Mouse (Mus musculus) stomach, embryonic 15.5 days (tissue): ENCODE measurements at regions not wholly inside any gene's neighbourhood (a gene's known extent, or its start where the extent isn't known, plus 50 kb on each side); places are given as distances from the start of the nearest gene placed in this dataset.
"Not testable (repeated sequence)": the region's sequence is repeated elsewhere in the genome, so short reads cannot be mapped to it uniquely, and the experiment has no call there.

Experiments
- ATAC-seq: fragments of 200-750 bp; cut with Nextera tagmentation; 2 replicates; pipeline ENCODE4 v1.8.0; 2017; ENCODE audit warnings: low read depth, moderate number of reproducible peaks, moderate TSS enrichment; ENCODE audit not compliant: insufficient read depth, low FRiP score
- H3K27ac ChIP-seq: fragments of 300-500 bp; sonication (generic); 2 replicates; pipeline ENCODE4 v1.5.1; 2015; ENCODE audit warnings: mild to moderate bottlenecking, inconsistent platforms
- H3K27me3 ChIP-seq: fragments of 300-500 bp; sonication (generic); replicated peaks from 2 replicates; pipeline ENCODE4 v1.6.1; 2015; ENCODE audit warnings: inconsistent platforms
- H3K36me3 ChIP-seq: fragments of 300-500 bp; sonication (generic); 2 replicates; pipeline ENCODE4 v1.6.1; 2015; ENCODE audit warnings: inconsistent platforms
- H3K4me1 ChIP-seq: fragments of 300-500 bp; sonication (generic); 2 replicates; pipeline ENCODE4 v1.6.1; 2015; ENCODE audit warnings: inconsistent platforms
- H3K4me2 ChIP-seq: fragments of 300-500 bp; sonication (generic); 2 replicates; pipeline ENCODE4 v1.6.1; 2015; ENCODE audit warnings: mild to moderate bottlenecking, inconsistent platforms
- H3K4me3 ChIP-seq: fragments of 300-500 bp; sonication (generic); replicated peaks from 2 replicates; pipeline ENCODE4 v1.5.1; 2015; ENCODE audit warnings: inconsistent platforms
- H3K9ac ChIP-seq: fragments of 300-500 bp; sonication (generic); 2 replicates; pipeline ENCODE4 v1.6.1; 2015; ENCODE audit warnings: inconsistent platforms
- H3K9me3 ChIP-seq: fragments of 300-500 bp; sonication (generic); 2 replicates; pipeline ENCODE4 v1.6.1; 2016; ENCODE audit warnings: inconsistent platforms
- WGBS: fragments of 180-500 bp; shearing (Covaris S2); methylation state at CpG from one replicate; pipeline ENCODE4 v1.1.7; 2015; 5-methylcytosine and 5-hydroxymethylcytosine counted together

- ATAC-seq, result no peak
- Histone ChIP-seq H3K4me3 (no peak overlapping the region), H3K36me3 (no peaks in the 10 kb centered on the region), H3K9me3 (no peaks in the 10 kb centered on the region), H3K9ac (no peak overlapping the region), H3K4me2 (no peak overlapping the region), H3K27ac (no peak overlapping the region), H3K4me1 (no peaks in the 10 kb centered on the region), H3K27me3 (no peaks in the 10 kb centered on the region)
Measured at GRCm38 (mm10) chr6:70517932-70518331, 274.1 kb downstream of the Rpia start.

DNA sequence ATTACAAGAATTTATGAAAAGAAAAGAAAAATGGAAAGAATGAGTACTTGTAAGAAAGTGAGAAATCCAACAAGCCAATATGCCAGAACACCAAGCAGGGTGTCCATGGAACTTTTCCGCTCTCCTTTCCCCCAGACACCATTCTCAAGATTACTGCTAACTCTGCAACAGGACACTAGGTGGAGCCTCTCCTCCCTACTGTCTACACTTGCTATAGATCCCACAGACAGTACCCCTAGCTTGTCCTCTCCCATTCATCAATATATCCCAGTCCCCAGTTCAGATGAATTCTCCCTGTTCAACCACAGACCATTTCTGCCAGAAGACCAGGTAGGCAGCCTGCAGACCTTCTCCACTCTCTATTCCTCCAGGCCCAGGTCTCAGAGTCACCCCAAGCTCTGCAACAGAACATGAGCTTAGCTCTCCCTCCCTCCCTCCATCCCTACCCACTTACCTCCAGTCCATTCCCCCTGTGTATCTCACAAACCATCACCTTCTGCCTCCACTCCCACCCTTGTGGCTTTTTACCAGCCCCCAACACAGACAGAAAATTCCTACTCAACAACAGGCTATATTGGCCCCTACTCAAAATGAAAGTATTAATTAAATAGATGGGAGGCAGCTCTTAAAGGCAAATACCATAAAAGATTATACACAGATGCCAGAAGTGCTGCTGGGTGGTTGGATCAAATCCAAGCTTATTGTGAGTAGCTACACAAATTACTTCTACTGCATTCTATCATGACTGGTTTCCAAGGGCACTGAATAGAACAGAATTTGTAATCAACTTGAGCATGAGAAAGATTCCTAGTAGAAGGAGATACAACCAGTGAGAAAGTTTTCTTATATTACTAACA lies 323.2 kb downstream of the Rpia start:
- no peak overlapping the region for H3K27ac ChIP-seq
- no peaks in the 10 kb centered on the region for H3K4me1 ChIP-seq
- no peak overlapping the region for H3K9ac ChIP-seq
- no peak for ATAC-seq
- H3K27me3 ChIP-seq, result no peaks in the 10 kb centered on the region
- H3K4me2 ChIP-seq, result no peak overlapping the region
- no peak overlapping the region for H3K4me3 ChIP-seq
- 74% methylated on average over 1 of the region's 1 CpGs for WGBS
- no peaks in the 10 kb centered on the region for H3K36me3 ChIP-seq
- H3K9me3 ChIP-seq, result no peaks in the 10 kb centered on the region

DNA sequence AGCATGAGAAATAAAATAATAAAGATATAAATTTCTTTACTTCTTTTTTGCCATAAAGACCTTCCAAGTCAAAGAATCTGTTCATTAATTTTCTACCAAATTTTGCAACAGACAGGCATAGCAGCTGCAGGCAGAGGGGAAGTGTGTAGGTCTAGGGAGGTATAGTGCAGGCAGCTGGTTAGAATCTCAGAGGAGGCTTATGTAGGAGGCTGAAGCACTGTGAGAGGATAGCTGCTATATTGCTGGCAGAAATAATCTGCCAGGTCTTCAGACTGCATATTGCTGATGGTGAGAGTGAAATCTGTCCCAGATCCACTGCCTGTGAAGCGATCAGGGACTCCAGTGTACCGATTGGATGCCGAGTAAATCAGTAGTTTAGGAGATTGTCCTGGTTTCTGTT lies 334.8 kb downstream of the Rpia start:
- no peaks in the 10 kb centered on the region for H3K36me3 ChIP-seq
- H3K9ac ChIP-seq, result no peak overlapping the region
- no peak overlapping the region for H3K27ac ChIP-seq
- WGBS, result 90% methylated on average over 3 of the region's 3 CpGs
- no peaks in the 10 kb centered on the region for H3K9me3 ChIP-seq
- no peak overlapping the region for H3K4me3 ChIP-seq
- no peak for ATAC-seq
- H3K4me1 ChIP-seq, result no peaks in the 10 kb centered on the region
- H3K4me2 ChIP-seq, result no peak overlapping the region
- no peaks in the 10 kb centered on the region for H3K27me3 ChIP-seq

DNA sequence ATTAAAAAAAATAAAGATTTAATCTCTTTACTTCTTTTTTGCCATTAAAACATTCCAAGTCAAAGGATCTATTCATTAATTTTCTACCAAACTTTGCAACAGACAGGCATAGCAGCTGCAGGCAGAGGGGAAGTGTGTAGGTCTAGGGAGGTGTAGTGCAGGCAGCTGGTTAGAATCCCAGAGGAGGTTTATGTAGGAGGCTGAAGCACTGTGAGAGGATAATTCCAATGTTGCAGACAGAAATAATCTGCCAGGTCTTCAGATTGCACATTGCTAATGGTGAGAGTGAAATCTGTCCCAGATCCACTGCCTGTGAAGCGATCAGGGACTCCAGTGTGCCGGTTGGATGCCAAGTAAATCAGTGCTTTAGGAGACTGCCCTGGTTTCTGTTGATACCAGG lies 357.3 kb downstream of the Rpia start:
- H3K27ac ChIP-seq, H3K4me2 ChIP-seq, H3K36me3 ChIP-seq, H3K9me3 ChIP-seq, ATAC-seq, H3K4me3 ChIP-seq, H3K4me1 ChIP-seq, H3K27me3 ChIP-seq, H3K9ac ChIP-seq: not testable (repeated sequence)
- WGBS, result 84% methylated on average over 2 of the region's 2 CpGs

DNA sequence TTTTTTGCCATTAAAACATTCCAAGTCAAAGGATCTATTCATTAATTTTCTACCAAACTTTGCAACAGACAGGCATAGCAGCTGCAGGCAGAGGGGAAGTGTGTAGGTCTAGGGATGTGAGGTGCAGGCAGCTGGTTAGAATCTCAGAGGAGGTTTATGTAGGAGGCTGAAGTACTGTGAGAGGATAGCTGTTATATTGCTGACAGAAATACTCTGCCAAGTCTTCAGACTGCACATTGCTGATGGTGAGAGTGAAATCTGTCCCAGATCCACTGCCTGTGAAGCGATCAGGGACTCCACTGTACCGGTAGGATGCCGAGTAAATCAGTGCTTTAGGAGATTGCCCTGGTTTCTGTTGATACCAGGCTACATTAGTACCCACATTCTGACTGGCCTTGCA lies 385.7 kb downstream of the Rpia start:
- not testable (repeated sequence) for H3K4me1 ChIP-seq, H3K9ac ChIP-seq, H3K27me3 ChIP-seq, H3K27ac ChIP-seq, H3K36me3 ChIP-seq, H3K4me3 ChIP-seq, H3K9me3 ChIP-seq, H3K4me2 ChIP-seq, ATAC-seq
- WGBS, result 88% methylated on average over 3 of the region's 3 CpGs

DNA sequence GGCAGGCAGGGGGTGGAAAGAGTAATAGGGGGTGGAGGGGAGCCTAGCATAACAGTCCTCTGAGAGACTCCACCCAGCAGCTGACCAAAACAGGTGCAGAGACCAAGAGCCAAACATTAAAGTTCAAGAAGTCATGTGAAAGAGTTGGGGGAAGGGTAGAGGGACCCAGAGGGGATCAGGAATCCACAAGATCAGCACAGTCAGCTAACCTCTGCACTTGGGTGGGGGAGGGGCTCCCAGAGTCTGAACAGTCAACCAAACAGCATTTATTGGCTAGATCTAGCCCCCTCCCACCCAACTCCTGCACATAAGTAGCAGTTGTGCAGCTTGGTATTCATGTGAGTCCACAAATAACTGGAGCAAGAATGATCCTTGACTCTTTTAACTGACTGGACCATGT lies 402.2 kb downstream of the Rpia start:
- not testable (repeated sequence) for H3K27ac ChIP-seq, ATAC-seq, H3K4me3 ChIP-seq, H3K4me2 ChIP-seq, H3K9me3 ChIP-seq, H3K9ac ChIP-seq, H3K4me1 ChIP-seq, H3K27me3 ChIP-seq, H3K36me3 ChIP-seq

DNA sequence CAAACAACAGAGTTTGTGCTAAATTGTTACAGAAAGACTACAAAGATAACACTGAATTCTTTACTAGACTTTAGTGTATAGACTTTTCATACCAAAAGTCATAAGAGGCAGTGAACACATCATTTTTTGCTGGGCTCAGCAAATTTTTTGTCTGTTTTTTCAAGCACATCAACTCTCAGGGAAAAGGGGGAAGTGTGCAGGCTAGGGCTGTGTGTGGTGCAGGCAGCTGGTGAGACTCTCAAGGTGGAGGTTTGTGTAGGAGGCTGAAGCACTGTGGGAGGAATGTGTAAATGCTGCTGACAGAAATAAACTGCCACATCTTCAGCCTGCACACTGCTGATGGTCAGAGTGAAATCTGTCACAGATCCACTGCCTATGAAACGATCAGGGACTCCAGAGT lies 405.6 kb downstream of the Rpia start:
- ATAC-seq, H3K4me1 ChIP-seq, H3K27me3 ChIP-seq, H3K4me3 ChIP-seq, H3K9me3 ChIP-seq, H3K4me2 ChIP-seq, H3K27ac ChIP-seq, H3K9ac ChIP-seq, H3K36me3 ChIP-seq: not testable (repeated sequence)
- no CpG with 5 or more reads among the region's 1 CpGs for WGBS

DNA sequence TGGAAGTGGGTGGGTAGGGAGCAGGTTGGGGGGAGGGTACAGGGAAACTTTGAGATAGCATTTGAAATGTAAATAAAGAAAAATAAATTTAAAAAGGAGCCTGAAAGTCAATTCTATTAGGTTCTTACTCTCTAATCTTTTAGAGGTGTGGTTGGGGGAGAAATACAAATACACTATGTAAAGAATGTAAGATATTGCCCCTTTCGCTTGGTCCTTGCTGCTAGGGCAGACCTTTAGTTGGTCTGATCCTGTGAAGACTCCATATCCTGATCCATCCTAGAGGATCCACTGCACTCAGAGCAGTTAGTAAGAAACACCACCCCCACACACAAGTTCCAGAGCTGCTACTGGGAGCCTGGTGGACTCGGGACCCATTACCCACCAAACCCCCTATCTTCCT lies 412.7 kb downstream of the Rpia start:
- not testable (repeated sequence) for H3K36me3 ChIP-seq, H3K4me1 ChIP-seq, H3K4me2 ChIP-seq, H3K9ac ChIP-seq, H3K9me3 ChIP-seq, H3K27ac ChIP-seq, H3K4me3 ChIP-seq, H3K27me3 ChIP-seq
- WGBS, result 73% methylated on average over 2 of the region's 2 CpGs
- ATAC-seq, result peak; percentile 85

DNA sequence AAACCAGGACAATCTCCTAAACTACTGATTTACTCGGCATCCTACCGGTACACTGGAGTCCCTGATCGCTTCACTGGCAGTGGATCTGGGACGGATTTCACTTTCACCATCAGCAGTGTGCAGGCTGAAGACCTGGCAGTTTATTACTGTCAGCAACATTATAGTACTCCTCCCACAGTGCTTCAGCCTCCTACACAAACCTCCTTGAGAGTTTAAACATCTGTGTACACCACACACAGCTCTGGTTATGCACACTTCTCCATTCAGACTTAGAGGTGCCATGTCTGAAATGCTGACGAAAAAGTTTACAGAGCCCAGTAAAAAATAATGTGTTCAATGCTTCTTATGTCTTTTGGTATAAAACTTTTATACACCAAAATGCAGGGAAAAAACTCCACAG lies 420.2 kb downstream of the Rpia start:
- not testable (repeated sequence) for H3K4me2 ChIP-seq, H3K9me3 ChIP-seq, H3K4me3 ChIP-seq, H3K4me1 ChIP-seq, H3K36me3 ChIP-seq, H3K27ac ChIP-seq, H3K9ac ChIP-seq, H3K27me3 ChIP-seq, ATAC-seq
- 78% methylated on average over 5 of the region's 5 CpGs for WGBS

DNA sequence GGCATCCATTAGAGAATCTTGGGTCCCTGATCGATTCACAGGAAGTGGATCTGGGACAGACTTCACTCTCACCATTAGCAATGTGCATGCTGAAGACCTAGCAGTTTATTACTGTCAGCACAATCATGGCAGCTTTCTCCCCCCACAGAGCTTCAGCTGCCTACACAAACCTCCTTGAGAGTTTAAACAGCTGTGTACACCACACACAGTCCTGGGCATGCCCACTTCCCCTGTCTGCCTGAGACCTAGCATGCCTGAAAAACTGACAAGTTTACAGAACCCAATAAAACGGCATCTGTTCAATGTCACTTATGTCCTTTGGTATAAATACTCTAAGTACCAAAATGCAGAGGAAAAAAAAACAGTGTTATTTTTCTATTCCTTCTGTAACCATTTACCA lies 435.7 kb downstream of the Rpia start:
- peak; percentile 72; the same call in 1 of the 2 replicates for ATAC-seq
- Histone ChIP-seq H3K4me2 (no peak overlapping the region), H3K4me3 (no peak overlapping the region), H3K36me3 (no peaks in the 10 kb centered on the region), H3K9me3 (no peaks in the 10 kb centered on the region), H3K27ac (no peak overlapping the region), H3K9ac (no peak overlapping the region), H3K4me1 (no peaks in the 10 kb centered on the region), H3K27me3 (no peaks in the 10 kb centered on the region)
- 19% methylated on average over 2 of the region's 2 CpGs for WGBS

DNA sequence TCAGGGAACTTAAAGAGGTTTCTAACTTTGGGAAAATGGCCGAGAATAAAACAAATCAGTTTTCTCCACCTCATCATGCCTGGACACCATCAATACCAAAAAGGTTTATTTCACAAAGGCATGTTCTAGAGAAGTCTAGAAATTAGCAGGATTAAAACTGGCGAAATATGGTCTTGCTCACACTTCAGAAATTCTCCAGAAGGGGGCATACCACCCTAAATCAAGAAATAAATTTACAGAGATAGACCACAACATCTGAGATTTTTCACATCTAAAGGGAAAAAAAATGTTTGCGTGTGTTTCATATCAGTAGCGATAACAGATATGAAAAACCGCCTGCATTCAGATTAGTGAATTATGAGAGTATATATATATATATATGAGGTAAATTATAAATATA lies 449.9 kb downstream of the Rpia start:
- Histone ChIP-seq H3K27me3 (no peaks in the 10 kb centered on the region), H3K9me3 (no peaks in the 10 kb centered on the region), H3K4me1 (no peaks in the 10 kb centered on the region), H3K36me3 (no peaks in the 10 kb centered on the region), H3K4me3 (no peak overlapping the region), H3K27ac (no peak overlapping the region), H3K4me2 (no peak overlapping the region), H3K9ac (no peak overlapping the region)
- WGBS, result 67% methylated on average over 5 of the region's 5 CpGs
- ATAC-seq, result no peak

- H3K9ac ChIP-seq, ATAC-seq, H3K27me3 ChIP-seq, H3K4me2 ChIP-seq, H3K36me3 ChIP-seq, H3K27ac ChIP-seq, H3K9me3 ChIP-seq, H3K4me1 ChIP-seq, H3K4me3 ChIP-seq: not testable (repeated sequence)
- 76% methylated on average over 2 of the region's 2 CpGs for WGBS
Measured at GRCm38 (mm10) chr6:70340691-70341090, 451.3 kb downstream of the Rpia start.

DNA sequence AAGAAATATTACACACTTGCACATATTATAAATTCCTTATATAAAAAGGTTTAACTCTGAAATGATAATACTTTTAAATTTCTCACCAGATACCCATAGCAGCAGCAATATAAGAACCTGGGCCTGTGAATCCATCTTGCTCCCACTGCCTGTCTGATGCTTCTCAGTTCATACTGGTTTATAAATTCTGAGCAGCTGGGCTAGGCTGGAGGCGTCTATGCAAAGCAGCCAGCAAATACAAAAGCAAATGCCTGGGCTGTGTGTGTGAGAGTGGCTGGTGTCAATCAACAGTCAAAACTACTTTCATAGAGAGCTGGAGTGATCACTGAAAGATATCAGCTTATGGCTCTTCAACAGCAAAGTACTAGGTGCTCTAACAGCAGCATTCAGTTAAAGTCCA lies 476.7 kb downstream of the Rpia start:
- Histone ChIP-seq H3K27me3 (no peaks in the 10 kb centered on the region), H3K9me3 (no peaks in the 10 kb centered on the region), H3K9ac (no peak overlapping the region), H3K4me2 (no peak overlapping the region), H3K4me3 (no peak overlapping the region), H3K36me3 (no peaks in the 10 kb centered on the region), H3K27ac (no peak overlapping the region), H3K4me1 (no peaks in the 10 kb centered on the region)
- ATAC-seq, result no peak
- 63% methylated on average over 1 of the region's 1 CpGs for WGBS
